Mouse (Mus musculus) heart, embryonic 13.5 days (tissue): Measurements from ENCODE around the gene Atp6v0a1. TPM values are rescaled to one million over a fixed set of nuclear protein-coding genes. Genes with fewer than 3 reads are reported as not detected.

ENCODE experiments used
- ATAC-seq: fragments of 200-750 bp; cut with Nextera tagmentation; 2 replicates; pipeline ENCODE4 v1.8.0; 2017; ENCODE audit warnings: moderate TSS enrichment; ENCODE audit not compliant: insufficient number of reproducible peaks, low FRiP score, low TSS enrichment; ENCODE audit errors: extremely low read depth
- H3K27ac ChIP-seq: fragments of 300-500 bp; sonication (generic); replicated peaks from 2 replicates; pipeline ENCODE4 v1.5.1; 2015; ENCODE audit warnings: moderate library complexity, mild to moderate bottlenecking, inconsistent platforms
- H3K27me3 ChIP-seq: fragments of 300-500 bp; sonication (generic); replicated peaks from 2 replicates; pipeline ENCODE4 v1.6.1; 2015; ENCODE audit warnings: mild to moderate bottlenecking, inconsistent platforms
- H3K36me3 ChIP-seq: fragments of 300-500 bp; sonication (generic); 2 replicates; pipeline ENCODE4 v1.6.1; 2015; ENCODE audit warnings: mild to moderate bottlenecking, inconsistent platforms
- H3K4me1 ChIP-seq: fragments of 300-500 bp; sonication (generic); 2 replicates; pipeline ENCODE4 v1.6.1; 2015; ENCODE audit warnings: inconsistent platforms
- H3K4me2 ChIP-seq: fragments of 300-500 bp; sonication (generic); 2 replicates; pipeline ENCODE4 v1.6.1; 2015; ENCODE audit warnings: inconsistent platforms, mild to moderate bottlenecking, moderate library complexity
- H3K4me3 ChIP-seq: fragments of 300-500 bp; sonication (generic); 2 replicates; pipeline ENCODE4 v1.5.1; 2015; ENCODE audit warnings: moderate library complexity, mild to moderate bottlenecking, inconsistent platforms
- H3K9ac ChIP-seq: fragments of 300-500 bp; sonication (generic); 2 replicates; pipeline ENCODE4 v1.6.1; 2015; ENCODE audit warnings: inconsistent platforms, mild to moderate bottlenecking, moderate library complexity
- H3K9me3 ChIP-seq: fragments of 300-500 bp; sonication (generic); 2 replicates; pipeline ENCODE4 v1.6.1; 2016; ENCODE audit warnings: inconsistent platforms
- whole genome bisulfite sequencing: fragments of 180-500 bp; shearing (Covaris S2); methylation state at CpG from one replicate; pipeline ENCODE4 v1.1.7; 2015; ENCODE audit warnings: mixed read lengths; 5-methylcytosine and 5-hydroxymethylcytosine counted together
- polyA plus RNA-seq: library from polyadenylated mRNA; unstranded; fragments of >200 nt; fragmentation: Nextera tagmentation; extraction: Ambion mirVana; gene quantifications from 2 replicates; pipeline ENCODE4 v1.2.1, GENCODE M21; 2015

Gene Atp6v0a1
- polyA plus RNA-seq, 1 experiment from 2014 or later: 54.9 TPM

GRCm38 (mm10) chr11:101062165-101062884 lies 53.1 kb downstream of the Atp6v0a1 start:
- no peak for ATAC-seq
- Histone ChIP-seq H3K36me3 (peaks cover 21% of the 10 kb centered on the region), H3K27me3 (no peaks in the 10 kb centered on the region), H3K27ac (peak overlapping the region; percentile 98), H3K9ac (peak overlapping the region; percentile 66), H3K9me3 (no peaks in the 10 kb centered on the region), H3K4me2 (no peak overlapping the region), H3K4me1 (peaks cover 98% of the 10 kb centered on the region), H3K4me3 (no peak overlapping the region)
- WGBS: 69% methylated on average over 12 of the region's 12 CpGs

- H3K9me3 ChIP-seq: no peaks in the 10 kb centered on the region
- H3K4me2 ChIP-seq: peak overlapping the region; percentile 43
- no peak for ATAC-seq
- peak overlapping the region; percentile 1; the same call in 1 of the 2 replicates for H3K4me3 ChIP-seq
- no peaks in the 10 kb centered on the region for H3K27me3 ChIP-seq
- H3K9ac ChIP-seq: peak overlapping the region; percentile 66
- peaks cover 17% of the 10 kb centered on the region for H3K36me3 ChIP-seq
- H3K4me1 ChIP-seq: peaks cover 90% of the 10 kb centered on the region
- H3K27ac ChIP-seq: peak overlapping the region; percentile 98
- WGBS: 47% methylated on average over 14 of the region's 14 CpGs
Measured at GRCm38 (mm10) chr11:101062971-101063675, 53.9 kb downstream of the Atp6v0a1 start.

GRCm38 (mm10) chr11:101063676-101064327 lies 54.5 kb downstream of the Atp6v0a1 start:
- 2% methylated on average over 12 of the region's 12 CpGs for WGBS
- Histone ChIP-seq H3K4me2 (peak overlapping the region; percentile 43), H3K27me3 (no peaks in the 10 kb centered on the region)

GRCm38 (mm10) chr11:101064462-101064861 lies 55.2 kb downstream of the Atp6v0a1 start:
- H3K9ac ChIP-seq: peak overlapping the region; percentile 66
- peaks cover 17% of the 10 kb centered on the region for H3K36me3 ChIP-seq
- no peak overlapping the region for H3K4me3 ChIP-seq
- H3K27me3 ChIP-seq: no peaks in the 10 kb centered on the region
- no peaks in the 10 kb centered on the region for H3K9me3 ChIP-seq
- peak overlapping the region; percentile 43 for H3K4me2 ChIP-seq
- H3K27ac ChIP-seq: peak overlapping the region; percentile 98
- peaks cover 80% of the 10 kb centered on the region for H3K4me1 ChIP-seq
- ATAC-seq: no peak
- 50% methylated on average over 4 of the region's 4 CpGs for WGBS

More at GRCm38 (mm10) chr11:101063676-101064327, 54.5 kb downstream of the Atp6v0a1 start:
- peaks cover 83% of the 10 kb centered on the region for H3K4me1 ChIP-seq
- ATAC-seq: peak; percentile 62
- H3K36me3 ChIP-seq: peaks cover 17% of the 10 kb centered on the region
- peak overlapping the region; percentile 66 for H3K9ac ChIP-seq
- H3K9me3 ChIP-seq: no peaks in the 10 kb centered on the region
- peak overlapping the region; percentile 1; the same call in 1 of the 2 replicates for H3K4me3 ChIP-seq
- H3K27ac ChIP-seq: peak overlapping the region; percentile 98

GRCm38 (mm10) chr11:101065002-101065401 lies 55.8 kb downstream of the Atp6v0a1 start:
- H3K27ac ChIP-seq: peak overlapping the region; percentile 98
- no peaks in the 10 kb centered on the region for H3K27me3 ChIP-seq
- peak overlapping the region; percentile 41 for H3K9ac ChIP-seq
- peaks cover 17% of the 10 kb centered on the region for H3K36me3 ChIP-seq
- 71% methylated on average over 9 of the region's 9 CpGs for WGBS
- no peaks in the 10 kb centered on the region for H3K9me3 ChIP-seq
- ATAC-seq: no peak
- H3K4me3 ChIP-seq: no peak overlapping the region
- peaks cover 76% of the 10 kb centered on the region for H3K4me1 ChIP-seq
- H3K4me2 ChIP-seq: no peak overlapping the region

- WGBS: 19% methylated on average over 18 of the region's 18 CpGs
- no peak for ATAC-seq
- H3K4me1 ChIP-seq: peaks cover 68% of the 10 kb centered on the region
- H3K9me3 ChIP-seq: no peaks in the 10 kb centered on the region
- 0 out of 2 replicates have a peak, but pooled peaks cover 2% of the 10 kb centered on the region for H3K27me3 ChIP-seq
- H3K4me2 ChIP-seq: peak overlapping the region; percentile 67
- H3K9ac ChIP-seq: peak overlapping the region; percentile 53
- H3K36me3 ChIP-seq: peaks cover 9% of the 10 kb centered on the region
- H3K4me3 ChIP-seq: peak overlapping the region; percentile 36
- H3K27ac ChIP-seq: peak overlapping the region; percentile 1
Measured at GRCm38 (mm10) chr11:101066549-101067412, 57.5 kb downstream of the Atp6v0a1 start.

GRCm38 (mm10) chr11:101069391-101070188 lies 60.3 kb downstream of the Atp6v0a1 start, which contains the start of gene Naglu:
Naglu (plus strand) TSS chr11:101070012.
- H3K27ac ChIP-seq: 0 out of 2 replicates have a peak within 1 kb of the TSS, but pooled peaks have one; percentile 17
- WGBS: 4% methylated on average over 35 of the region's 35 CpGs
- ATAC-seq: peak; percentile 67

GRCm38 (mm10) chr11:101070189-101070527 lies 60.9 kb downstream of the Atp6v0a1 start:
- H3K9me3 ChIP-seq: no peaks in the 10 kb centered on the region
- peak; percentile 26; the same call in 1 of the 2 replicates for ATAC-seq
- H3K4me2 ChIP-seq: peak overlapping the region; percentile 85
- peaks cover 34% of the 10 kb centered on the region for H3K4me1 ChIP-seq
- H3K4me3 ChIP-seq: peak overlapping the region; percentile 62
- H3K9ac ChIP-seq: peak overlapping the region; percentile 89
- H3K36me3 ChIP-seq: peaks cover 5% of the 10 kb centered on the region; the same call in 1 of the 2 replicates
- under 1% methylated on average over 36 of the region's 36 CpGs for WGBS
- no peak overlapping the region for H3K27ac ChIP-seq
- H3K27me3 ChIP-seq: peaks cover 8% of the 10 kb centered on the region

More at GRCm38 (mm10) chr11:101069391-101070188, 60.3 kb downstream of the Atp6v0a1 start, which contains the start of gene Naglu:
- Histone ChIP-seq H3K27me3 (peaks cover 8% of the 10 kb centered on the region), H3K4me3 (peak within 1 kb of the TSS; percentile 62), H3K4me1 (peaks cover 40% of the 10 kb centered on the region), H3K4me2 (peak within 1 kb of the TSS; percentile 85), H3K9me3 (no peaks in the 10 kb centered on the region), H3K36me3 (peaks cover 5% of the 10 kb centered on the region; the same call in 1 of the 2 replicates), H3K9ac (peak within 1 kb of the TSS; percentile 89)

GRCm38 (mm10) chr11:101070987-101071386 lies 61.7 kb downstream of the Atp6v0a1 start:
- H3K27ac ChIP-seq: no peak overlapping the region
- no peak for ATAC-seq
- 67% methylated on average over 6 of the region's 6 CpGs for WGBS
- peaks cover 27% of the 10 kb centered on the region for H3K4me1 ChIP-seq
- peak overlapping the region; percentile 85 for H3K4me2 ChIP-seq
- H3K4me3 ChIP-seq: peak overlapping the region; percentile 62
- peaks cover 8% of the 10 kb centered on the region for H3K27me3 ChIP-seq
- peaks cover 5% of the 10 kb centered on the region; the same call in 1 of the 2 replicates for H3K36me3 ChIP-seq
- H3K9me3 ChIP-seq: no peaks in the 10 kb centered on the region
- peak overlapping the region; percentile 89 for H3K9ac ChIP-seq
